Mouse (Mus musculus) right cerebral cortex, postnatal 14 days (tissue): ENCODE results near the gene Igsf9b.

Experiments used
- DNase-seq: peaks from one replicate; pipeline ENCODE4 v3.0.0; 2022

Igsf9b gene

DNA sequence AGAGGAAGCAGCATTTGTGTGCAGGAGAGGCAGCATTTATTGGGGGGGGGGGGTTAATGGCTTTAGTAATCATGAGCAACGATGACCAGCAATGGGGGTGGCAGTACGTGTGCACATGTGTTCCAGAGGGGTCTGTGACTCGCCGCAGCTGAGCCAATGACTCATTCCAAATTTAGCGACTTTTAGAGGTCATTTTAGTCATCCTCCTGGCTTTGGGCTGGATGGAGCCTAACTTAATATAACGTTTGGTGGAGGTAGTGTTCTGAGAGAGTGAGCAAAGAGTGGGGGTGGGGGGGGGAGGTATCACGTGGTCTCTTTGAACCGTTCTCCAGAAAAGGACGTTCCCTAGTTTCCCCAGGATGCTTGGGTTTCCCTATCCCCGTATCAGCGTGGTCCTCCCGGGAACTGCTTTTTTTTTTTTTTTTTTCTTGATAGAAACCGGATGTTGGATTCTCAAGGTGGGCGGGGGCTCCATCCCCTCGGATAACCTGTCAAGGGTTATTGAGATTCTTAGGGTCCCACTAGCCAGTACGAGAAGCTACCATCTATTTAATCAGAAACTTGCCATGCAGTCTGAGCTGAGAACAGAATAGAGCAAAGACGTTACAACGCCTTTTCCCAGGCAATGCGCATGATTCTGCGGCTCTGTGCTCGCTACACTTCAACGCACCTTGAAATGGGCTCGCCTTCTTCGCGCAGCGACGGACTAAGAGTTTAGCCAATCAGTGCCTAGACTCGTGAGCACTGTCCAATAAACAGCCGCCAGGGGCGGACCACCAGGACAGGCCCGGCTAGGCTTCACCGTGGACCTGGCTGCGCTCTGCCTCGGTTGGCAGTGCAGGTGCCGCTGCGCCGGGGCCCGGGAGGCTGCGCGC is at the start of gene Igsf9b:
Igsf9b (plus strand) TSS at position 794 of the 875 bp plus-strand sequence.
- peak; percentile 92 for DNase-seq

DNA sequence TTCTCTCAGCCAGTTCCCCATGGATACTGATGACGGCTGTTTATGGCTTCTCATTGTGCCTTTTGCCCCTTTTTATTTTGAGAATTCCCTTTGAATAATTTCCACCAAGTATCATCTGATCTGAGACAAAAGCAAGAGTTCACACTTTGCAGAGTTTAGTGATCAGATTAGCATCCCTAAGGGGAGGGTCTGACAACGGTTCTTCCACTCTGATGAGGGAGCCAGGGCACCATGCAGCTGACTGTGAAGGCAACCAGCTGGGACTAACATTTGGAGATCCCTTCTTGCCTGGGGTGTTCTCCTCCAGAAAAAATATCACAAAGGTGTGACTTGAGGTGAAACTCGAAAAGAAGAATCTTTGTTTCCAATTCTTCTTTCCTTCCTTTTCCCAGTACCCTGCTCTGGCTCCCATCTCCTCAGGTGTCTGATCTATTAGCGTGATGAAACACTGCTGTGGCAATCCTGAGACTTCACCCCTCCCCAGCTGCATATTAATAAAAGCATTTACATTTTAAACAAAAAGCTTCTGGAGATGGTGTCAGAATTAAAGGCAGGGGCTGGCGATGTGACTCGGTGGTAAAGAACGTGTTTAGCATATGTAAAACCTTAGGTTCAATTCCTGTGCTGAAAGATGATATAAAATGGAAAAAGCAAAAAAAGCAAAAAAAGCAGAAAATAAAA is 46.8 kb upstream of the Igsf9b start:
- no peak for DNase-seq

- no peak for DNase-seq
Observed at GRCm38 (mm10) chr9:27256454-27256853, 42.5 kb upstream of the Igsf9b start.

GRCm38 (mm10) chr9:27260378-27260947 is 38.5 kb upstream of the Igsf9b start:
- no peak for DNase-seq

DNA sequence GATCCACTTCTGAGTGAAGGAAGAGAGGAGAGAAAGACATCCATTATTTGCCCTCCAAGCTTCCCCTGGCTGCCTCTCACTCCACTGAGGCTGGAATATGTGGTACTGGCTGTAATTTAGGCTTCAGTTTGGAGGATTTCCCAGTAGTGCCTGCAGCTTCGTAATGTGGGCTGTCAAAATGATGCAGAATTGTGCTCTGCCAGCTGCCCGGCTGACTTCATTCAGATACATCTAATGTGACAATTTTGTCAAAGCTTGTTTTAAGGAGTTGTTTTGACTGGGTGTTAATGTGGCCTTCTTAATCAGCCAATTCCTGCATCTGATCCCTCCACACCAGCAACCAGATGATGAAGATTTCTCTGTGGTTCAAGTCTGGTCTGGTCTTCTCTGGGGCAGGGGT is 37.1 kb upstream of the Igsf9b start:
- DNase-seq: no peak

DNA sequence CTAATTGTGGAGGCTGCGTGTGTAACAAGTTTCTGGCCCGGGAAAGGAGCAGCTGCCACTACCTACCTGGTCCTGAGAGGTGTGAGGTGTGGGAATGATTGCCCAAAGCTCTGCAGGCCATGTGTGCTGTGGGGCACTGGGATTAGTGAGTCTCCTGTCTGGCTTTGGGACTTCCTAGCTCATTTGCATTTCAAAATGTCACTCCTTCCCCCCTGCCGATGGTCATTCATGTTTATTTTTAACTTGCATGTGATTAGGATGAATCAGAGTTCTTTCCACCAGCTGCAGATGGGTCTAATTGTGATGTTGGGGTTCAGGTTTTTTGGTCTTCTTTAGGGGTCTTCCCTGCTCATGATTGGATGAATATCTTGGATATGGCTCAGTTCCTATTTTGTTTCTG is 34.0 kb upstream of the Igsf9b start:
- DNase-seq: no peak

- DNase-seq: no peak
Observed at GRCm38 (mm10) chr9:27267878-27268277, 31.1 kb upstream of the Igsf9b start.

GRCm38 (mm10) chr9:27268493-27268892 is 30.5 kb upstream of the Igsf9b start:
- DNase-seq: no peak

GRCm38 (mm10) chr9:27269322-27269721 is 29.7 kb upstream of the Igsf9b start:
- DNase-seq: no peak

DNA sequence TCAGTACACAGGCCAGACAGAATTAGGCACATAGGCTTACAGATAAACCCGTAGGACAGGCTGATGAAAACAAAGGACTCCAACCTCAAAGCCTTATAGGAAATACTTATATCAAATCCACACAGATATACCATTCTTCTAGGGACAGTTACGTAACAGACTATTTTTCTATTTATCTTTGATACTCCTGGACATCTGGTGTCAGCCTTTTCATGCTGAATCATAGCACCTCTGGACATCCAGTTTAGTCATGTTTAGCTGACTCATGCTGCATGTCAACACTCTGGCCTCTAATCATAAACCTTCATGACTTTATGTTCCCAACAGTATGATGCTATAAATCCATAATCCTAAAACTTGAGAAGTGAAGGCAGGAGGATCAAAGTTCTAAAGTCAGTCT is 29.1 kb upstream of the Igsf9b start:
- DNase-seq: no peak

DNA sequence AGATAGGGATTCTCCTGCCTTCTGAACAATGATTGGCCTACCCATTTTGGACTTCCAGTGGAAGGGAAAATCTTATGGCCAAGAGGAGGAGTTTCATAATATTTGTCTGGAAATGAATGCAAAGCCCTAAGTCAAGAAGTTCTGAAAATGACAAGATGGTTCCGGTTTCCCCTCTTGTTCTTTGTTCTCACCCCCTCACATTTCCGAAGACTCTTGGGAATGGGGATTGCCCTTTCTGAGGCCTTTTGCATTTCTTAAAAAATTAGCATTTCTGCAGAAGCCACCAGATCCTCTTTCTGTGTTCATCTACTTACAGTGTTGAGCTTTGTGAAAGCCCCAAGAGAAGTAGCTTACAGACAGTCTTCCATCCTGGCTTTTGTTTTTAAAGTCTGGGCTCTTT is 27.1 kb upstream of the Igsf9b start:
- no peak for DNase-seq

- no peak for DNase-seq
Observed at GRCm38 (mm10) chr9:27272858-27273257, 26.1 kb upstream of the Igsf9b start.

GRCm38 (mm10) chr9:27276282-27276839 is 22.6 kb upstream of the Igsf9b start:
- DNase-seq: no peak

GRCm38 (mm10) chr9:27277401-27278087 is 21.5 kb upstream of the Igsf9b start:
- DNase-seq: no peak

DNA sequence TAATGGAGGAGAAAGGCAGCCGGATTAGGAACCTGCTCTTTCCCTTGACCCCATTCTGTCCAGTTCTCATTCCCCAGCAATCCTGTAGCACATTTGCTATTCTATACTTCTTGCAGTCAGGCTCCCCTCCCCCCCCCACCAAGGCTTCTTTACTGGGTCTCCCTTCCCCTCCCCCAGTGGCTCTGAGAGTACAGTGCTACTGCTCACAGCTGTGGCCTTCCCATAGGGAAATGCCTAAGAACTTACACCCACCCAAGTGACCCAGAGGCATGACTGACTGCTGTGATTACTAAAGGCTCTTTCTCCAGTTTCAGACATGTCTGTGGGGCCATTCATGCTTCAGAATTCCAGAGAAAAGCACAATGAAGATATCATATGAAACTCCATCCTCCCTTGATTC is 20.0 kb upstream of the Igsf9b start:
- no peak for DNase-seq

GRCm38 (mm10) chr9:27280976-27281375 is 18.0 kb upstream of the Igsf9b start:
- DNase-seq: no peak

DNA sequence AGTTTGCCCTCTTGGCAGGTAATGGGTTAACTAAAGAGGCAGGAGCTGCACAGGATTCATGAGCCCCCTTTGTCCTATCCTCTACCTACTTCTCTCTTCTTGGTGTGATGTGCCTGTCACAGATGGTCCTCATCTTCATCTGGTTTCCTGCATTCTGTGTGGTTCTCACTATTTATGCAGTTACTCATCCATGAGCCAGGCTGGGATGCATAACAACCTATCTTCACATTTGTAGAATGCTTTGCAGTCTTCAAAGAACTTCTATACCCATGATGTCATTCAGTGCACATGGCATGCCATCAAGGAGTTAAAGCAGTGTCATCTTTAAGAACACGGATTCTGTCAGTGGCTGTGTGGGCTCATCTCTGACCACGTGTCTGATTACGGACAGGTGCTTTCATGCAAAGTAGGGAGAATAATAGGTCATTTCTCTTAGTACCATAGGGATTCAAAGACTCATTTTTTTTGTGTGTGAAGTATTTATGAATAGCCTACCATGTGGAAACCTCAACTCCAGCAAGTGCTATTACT is 13.2 kb upstream of the Igsf9b start:
- DNase-seq: no peak

DNA sequence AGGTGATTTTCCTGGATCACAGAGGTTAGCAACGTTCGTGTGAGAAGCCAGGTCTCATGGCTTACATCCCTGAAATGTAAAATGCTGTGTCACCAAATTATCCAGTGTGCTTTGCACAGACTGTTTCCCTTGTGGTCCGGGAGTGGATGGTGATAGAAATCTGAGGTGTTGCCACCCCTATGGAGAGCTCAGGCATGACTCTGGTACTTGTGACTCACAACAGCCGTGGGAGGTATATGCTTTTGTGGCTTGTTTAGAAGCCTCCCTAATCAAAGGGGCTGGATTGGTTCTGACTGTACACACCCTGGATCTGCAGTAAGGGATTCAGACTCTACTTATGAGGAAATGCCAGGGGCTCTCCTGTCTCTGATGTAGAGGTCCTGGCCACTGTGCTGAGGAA is 12.7 kb upstream of the Igsf9b start:
- no peak for DNase-seq

DNA sequence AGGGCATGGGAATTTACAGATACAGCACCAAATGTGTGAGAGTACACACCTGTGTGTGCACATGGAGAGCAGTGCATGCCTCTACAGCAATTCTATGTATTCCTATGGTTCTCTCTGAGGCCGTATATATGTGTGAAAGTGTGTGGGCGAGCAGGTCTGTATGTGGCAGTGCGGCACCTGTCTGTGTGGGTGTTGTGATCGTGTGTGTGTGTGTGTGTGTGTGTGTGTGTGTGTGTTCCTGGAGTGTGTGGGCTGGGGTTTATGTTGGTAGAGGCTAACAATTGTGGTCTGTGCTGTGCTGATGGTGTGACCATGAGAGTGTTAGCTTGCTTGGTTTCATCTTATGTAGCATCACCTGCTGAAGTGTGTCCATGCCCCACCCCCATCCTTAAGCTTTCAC is 12.1 kb upstream of the Igsf9b start:
- DNase-seq: no peak

GRCm38 (mm10) chr9:27287419-27287818 is 11.6 kb upstream of the Igsf9b start:
- DNase-seq: peak; percentile 73

- DNase-seq: no peak
Observed at GRCm38 (mm10) chr9:27288442-27288841, 10.6 kb upstream of the Igsf9b start.

DNA sequence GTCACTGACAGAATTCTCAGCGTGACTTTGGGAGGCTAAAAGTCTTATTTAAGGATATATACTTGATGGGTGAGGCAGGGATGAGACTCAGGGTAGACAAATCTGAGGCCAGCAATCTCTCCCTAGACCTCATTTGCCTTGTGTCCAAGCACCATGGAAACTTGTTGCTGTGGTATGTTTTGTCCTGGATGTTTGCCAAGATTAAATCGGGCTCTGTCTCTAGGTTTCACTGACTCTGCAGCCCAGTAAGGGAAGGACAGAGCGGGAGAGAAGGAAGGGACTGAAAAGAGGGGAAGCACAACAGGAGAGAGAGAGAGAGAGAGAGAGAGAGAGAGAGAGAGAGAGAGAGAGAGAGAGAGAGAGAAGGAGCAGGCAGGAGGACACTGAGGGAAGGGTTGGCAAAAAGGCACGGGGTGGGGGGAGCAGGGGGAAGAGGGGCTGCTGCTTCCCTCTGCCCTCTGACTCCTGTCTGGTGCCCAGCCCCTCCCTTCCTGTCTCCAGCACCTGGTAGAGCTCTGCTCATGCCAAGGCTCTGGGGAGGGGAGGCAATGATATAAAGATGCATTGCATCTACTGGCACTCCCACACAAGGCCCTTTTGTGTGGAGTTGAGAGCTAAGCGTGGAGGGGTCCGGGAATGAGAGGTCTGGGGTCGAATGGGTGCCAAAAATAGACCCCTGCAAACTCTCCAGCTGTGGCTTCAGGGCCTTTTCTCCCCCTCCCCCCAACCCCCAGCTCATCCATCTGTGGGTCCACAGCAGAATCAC is 9.3 kb upstream of the Igsf9b start:
- DNase-seq: no peak
